Mouse (Mus musculus) cerebellum, postnatal 10 days (tissue): ENCODE data around the gene Ldb3.

Experiments
- DNase-seq, 2 experiments: peaks; one replicate each; pipeline ENCODE4 v3.0.0; 2021; ENCODE audit warnings: mixed read lengths in 2 of 2

Gene Ldb3

DNA sequence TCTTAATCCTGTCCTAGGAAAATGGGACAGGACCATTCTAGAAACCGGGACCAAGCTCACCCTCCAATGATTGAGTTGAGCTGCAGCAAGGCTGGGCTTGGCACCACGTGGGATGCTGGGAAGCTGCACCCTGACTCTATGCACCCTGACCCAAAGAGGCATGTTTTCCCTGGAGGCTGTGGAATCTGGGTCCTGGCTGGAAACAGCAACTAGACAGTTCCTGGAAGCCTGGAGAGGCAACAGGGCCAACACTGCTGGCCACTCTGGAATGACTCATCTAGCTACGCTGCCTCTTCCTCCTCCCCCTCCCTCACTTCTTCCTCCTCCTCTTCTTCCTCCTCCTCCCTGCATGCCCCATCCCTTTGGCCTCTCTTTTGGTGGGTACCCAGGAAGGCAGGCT is 34.4 kb downstream of the Ldb3 start:
- no peak for DNase-seq

GRCm38 (mm10) chr14:34553470-34553869 is 35.0 kb downstream of the Ldb3 start:
- no peak for DNase-seq

DNA sequence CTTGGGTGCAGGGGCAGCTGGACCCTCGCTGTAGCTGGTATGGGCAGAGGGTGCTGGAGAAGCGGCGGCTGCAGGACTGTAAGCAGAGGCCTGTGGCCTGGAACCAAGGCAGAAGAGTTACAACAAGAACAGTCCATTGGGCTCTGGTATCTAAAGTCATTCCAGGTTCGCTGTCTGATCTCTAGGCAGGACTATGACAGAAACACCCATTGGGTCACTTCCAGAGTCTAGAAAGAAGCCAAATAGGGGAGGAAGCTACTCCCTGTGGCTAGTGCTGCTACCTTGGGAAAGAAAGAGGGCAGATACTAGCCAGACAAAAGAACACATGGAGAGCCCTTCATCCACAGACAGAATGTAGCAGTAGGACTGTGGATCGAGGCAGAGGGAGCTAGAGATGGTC is 36.3 kb downstream of the Ldb3 start:
- DNase-seq = no peak

DNA sequence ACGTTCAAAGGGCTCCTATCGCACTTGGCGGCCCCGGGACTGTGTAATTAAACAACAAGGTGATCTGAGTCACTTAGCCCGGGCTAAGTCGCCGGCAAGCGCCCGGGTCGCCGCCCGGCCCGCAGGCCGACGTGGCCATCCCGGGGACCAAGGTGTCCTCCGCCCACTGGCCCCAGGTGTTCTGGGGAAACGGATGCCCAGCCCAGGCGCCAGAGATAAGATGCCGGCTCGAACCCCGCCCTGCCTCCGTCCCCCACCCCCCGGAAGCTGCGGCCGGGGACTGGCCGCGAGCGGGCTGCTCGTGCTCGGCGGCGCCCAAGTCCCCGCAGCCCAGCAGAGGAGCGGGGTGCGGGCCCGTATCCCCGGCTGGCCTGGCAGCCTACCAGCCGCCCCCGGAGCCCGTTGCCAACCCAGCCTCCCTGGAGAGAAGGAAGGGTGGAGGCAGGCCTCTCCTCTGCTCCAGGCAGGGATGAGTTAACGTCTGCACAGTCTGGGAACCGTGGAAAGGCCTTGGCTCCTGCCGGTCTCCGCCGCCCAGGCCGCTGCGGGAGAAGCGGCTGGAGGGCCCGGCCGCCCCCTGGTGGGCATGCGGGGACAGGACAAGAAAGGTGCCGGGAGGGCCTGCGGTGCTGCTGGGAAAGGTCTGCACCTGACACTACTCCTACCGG is 39.3 kb downstream of the Ldb3 start:
- peak; percentile 92 to 93 for DNase-seq

DNA sequence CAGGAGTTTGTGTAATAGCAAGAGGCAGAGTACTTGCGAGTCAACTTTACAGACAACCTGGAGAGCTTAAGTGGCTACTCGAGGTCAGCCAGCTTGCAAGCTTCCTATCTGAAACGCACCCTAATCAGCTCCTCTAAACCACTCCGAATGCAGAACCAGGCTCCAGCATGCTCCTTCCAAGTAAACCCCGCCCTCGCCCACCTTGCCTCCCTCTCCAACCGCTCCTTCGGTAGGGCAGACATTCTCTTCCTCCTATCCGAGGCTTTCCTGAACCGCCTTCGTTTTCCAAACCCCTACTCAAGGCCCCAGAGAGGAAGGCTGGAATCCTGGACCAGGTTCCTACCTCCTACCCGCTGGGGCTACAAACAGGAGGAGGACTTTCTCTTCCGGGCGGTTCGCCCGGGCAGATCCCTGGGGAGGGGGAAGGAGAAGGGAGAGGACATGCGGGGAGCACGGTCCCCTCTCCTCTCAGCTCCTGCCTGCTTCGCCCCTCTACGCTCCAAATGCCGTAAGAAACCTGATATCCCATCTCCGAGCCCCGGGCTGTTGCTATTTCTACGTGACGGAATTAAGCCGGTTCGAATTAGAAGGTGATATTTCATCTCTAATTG is 40.0 kb downstream of the Ldb3 start:
- peak; percentile 80 to 83 for DNase-seq

- no peak for DNase-seq
Measured at GRCm38 (mm10) chr14:34544545-34544944, 43.9 kb downstream of the Ldb3 start.

DNA sequence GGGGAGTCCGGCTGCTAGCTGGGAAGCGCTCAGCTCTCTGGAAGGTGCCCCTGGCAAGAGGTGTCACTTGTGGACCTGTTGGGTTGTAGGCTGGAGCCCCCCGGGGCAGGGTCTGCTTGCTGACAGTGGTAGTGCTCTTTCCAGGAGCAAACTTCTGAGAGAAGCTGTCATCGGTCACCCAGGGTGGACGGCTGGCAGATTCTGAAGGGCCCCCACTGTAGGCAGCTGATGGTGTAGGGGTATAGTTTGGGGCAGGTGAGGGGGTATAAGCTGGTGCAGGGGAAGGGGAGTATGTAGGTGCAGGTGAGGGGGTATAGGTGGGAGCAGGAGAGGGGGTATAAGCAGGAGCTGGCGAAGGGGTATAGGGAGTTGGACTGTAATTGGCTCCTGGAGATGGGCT is 44.5 kb downstream of the Ldb3 start:
- DNase-seq = no peak

DNA sequence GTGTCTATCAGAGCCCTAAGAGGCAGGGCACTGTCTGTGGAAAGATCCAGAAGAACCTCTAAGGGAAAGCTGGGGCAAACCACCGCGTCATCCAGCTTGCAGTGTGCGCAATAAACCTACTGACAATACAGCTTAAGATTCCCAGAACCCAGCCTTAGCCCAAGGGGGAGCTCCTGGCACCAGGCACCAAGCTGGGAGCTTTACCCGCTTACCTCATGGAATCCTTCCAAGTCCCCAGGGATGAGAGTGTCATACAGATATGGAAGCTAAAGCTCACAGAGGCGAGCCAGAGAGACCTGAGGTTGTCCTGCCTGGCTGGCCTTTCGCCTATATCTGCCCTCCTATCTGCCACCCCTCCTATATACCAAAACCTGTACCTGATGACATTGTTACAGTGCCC is 44.9 kb downstream of the Ldb3 start:
- DNase-seq = peak in 1 of 2 experiments; percentile 7

GRCm38 (mm10) chr14:34541896-34542295 is 46.6 kb downstream of the Ldb3 start:
- peak in 1 of 2 experiments; percentile 46 for DNase-seq

DNA sequence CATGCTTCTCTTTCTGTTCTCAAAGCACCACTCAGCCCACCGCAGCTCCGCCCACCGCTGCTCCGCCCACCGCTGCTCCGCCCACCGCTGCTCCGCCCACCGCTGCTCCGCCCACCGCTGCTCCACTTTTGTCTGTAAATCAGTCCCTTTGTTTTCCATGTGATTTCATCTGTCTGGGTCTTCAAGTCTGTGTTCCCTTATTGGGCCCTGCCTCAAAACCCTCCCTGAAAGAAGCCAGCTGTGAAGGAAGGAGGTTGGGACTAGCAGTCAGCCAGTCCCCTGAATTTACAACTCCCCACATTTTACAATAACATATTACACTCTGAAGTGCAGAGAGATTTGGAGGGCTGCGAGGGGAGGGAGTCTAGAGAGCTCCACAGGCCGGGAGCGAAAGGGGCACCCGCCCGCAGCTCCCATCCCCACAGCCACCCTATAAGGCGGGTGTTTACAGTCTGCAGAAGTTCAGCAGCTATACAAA is 47.8 kb downstream of the Ldb3 start:
- no peak for DNase-seq

DNA sequence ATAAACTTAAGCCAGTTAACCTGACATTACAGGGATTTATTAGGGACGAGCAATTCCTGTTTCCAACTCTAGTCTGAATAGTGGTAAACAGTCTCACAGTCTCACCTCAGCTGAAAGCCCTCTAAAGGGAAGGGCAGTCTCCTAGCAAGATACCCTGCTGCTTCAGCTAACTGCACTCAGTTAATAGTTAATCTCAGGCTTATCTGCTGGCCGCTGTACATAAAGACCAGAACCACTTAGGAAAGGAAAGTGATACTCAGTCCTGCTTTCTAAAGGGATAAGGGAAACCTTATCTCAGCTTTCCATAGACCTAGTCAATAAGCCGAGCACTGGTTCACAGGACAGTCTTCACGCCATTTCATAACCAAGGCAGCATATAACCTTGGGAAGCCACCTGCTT is 52.6 kb downstream of the Ldb3 start:
- no peak for DNase-seq

- peak; percentile 17 to 18 for DNase-seq
Measured at GRCm38 (mm10) chr14:34533537-34533936, 54.9 kb downstream of the Ldb3 start.

GRCm38 (mm10) chr14:34532536-34532935 is 55.9 kb downstream of the Ldb3 start:
- no peak for DNase-seq

DNA sequence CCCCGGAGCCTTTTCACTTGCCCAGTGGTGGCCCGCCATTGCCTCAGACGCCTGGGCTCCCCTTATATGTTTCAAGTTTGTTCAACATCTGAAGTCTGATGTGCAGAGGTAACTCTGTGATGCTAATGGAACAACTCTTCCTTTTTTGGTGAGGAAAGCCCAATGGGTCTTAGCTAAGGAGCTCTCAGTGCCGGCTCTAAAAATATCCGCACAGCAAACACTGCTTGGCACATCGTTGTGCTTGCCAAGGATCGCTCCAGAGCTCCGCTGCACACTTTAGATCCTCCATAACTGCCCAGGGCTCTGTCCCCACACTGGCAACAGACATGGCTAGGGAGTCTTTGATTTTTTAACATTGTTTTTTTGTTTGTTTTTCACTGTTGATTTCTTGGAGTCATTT is 59.7 kb downstream of the Ldb3 start:
- no peak for DNase-seq

- no peak for DNase-seq
Measured at GRCm38 (mm10) chr14:34522701-34523100, 65.8 kb downstream of the Ldb3 start, which contains the start of gene 9230112D13Rik. TSS of gene 9230112D13Rik (minus strand) at chr14:34522801.

- DNase-seq = no peak
Measured at GRCm38 (mm10) chr14:34517959-34518544, 70.4 kb downstream of the Ldb3 start.

GRCm38 (mm10) chr14:34516960-34517577 is 71.4 kb downstream of the Ldb3 start:
- DNase-seq = no peak

DNA sequence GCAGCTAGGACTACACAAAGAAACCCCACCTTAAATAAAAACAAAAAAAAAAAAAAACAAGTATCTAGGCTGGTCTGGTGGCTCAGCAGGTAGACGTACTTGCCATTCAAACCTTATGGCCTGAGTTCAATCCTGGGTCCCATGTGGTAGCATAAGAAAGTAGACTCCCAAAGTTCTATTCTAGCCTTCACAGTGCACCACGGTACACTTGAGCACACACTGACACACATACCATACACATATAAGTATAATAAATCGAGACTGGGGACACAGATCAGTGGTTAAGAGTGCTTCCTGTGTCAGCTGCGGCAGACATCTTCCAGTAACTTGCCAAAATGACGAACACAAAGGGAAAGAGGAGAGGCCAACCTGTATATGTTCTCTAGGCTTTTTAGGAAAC is 72.6 kb downstream of the Ldb3 start:
- no peak for DNase-seq

DNA sequence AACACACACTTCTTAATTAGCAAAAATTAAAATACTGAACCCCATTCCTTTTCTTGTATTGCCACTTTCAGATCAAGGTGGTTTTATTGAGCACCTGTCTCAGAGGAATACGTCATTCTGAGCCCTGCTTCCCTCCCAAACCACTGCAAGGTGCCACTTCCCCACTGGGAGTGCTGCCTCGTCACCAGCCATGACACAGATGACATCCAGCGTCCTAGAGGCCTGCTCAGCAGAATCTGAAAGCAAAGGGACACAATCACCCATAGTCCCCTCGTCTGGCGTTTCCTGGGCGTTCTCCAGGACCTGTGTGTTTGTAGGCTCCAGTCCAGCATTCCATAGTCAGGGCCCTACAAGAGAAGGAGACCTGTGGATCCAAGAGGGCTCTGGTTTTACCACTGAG is 74.4 kb downstream of the Ldb3 start:
- peak in 1 of 2 experiments; percentile 31 for DNase-seq

DNA sequence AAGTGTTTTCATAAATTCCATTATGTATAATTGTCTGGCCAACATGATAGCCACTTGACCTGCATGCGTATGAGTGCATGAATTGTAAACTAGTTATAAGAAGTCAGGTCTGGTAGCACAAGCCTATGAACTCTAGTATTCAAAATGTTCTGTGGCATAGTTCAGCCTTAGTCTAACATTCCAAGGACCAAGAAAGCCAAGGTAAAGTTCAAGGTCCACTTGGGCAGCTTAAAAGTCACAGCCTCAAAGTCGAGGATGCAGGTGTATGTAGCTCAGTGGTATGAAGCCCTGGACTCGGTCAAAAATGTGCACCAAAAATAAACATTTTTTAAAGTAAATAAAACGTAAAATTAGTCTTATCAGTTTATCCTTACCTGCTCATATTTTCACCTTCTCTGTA is 75.9 kb downstream of the Ldb3 start:
- DNase-seq = no peak

GRCm38 (mm10) chr14:34511901-34512300 is 76.6 kb downstream of the Ldb3 start:
- no peak for DNase-seq

DNA sequence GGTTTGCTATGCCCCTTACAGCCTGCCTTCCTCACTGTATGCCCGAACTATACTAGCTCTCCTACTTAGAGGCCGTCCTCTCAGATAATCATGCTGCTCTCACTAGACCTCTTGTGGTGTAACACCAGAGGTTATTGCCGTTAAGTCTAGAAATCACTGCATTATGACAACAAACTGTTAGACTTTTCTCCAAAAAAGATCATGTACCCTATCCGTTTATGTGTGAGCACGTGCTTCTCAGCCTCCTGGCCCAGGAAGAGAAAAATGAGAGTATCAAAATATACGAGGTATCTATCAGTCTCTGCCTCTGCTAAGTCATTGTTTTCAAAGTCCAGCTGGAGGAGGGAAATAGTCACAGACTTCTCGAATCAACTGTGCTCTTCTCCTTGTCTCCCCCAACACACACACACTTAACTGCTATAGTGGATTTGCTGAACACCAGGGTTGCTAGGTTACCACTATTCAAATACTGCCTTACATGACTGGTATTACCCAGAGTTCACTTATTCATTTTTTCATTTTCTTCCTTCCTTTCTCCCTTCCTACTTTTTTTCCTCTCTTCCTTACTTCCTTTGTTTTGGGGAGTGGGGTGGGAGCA is 79.5 kb downstream of the Ldb3 start:
- no peak for DNase-seq

- peak in 1 of 2 experiments; percentile 18 for DNase-seq
Measured at GRCm38 (mm10) chr14:34508187-34508840, 80.2 kb downstream of the Ldb3 start.
